Mouse (Mus musculus) cerebellum, adult 9-10 months (tissue): ENCODE measurements around the gene Cldn6.

Source experiments
- DNase-seq: peaks from one replicate; pipeline ENCODE4 v3.0.0; 2022

Cldn6 gene

DNA sequence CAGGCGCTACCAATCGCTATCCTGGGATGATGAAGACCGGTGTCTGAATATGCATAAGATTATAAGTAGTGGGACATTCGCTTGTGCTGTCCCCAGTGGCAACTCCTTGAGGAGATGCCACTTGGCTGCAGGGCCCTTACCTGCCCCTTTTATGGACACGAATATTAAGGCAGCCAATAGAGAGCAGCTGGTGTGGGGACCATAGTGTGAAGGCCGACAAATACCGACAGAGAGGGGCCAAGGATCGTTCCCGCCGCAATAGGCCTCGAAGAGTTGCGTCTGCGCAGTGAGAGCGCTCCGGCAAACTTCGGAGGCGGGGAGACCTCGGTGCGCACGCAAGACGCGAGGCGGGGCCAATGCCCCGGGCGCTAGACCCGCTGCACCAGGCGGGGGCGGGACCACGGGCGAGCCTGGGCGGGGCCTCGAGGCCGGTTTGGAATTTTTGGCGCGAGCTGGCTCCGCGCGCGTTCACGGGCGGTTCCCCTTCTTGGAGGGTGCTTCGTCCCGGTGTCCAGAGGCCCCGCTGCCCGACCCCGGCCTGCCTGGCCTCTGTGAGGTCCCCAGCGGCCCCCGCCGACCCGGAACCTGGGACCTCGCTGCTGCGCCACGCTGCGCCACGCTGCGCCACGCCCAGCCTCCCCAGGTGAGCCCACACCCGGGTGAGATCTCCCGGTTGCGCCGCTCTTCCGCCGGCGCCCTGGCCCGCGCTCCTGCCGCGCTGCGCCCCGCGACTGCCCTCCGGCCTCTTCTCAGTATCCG lies 47.1 kb downstream of the Cldn6 start, which contains the start of gene Pkmyt1:
TSS of gene Pkmyt1 (plus strand) at position 338 of the 759 bp plus-strand sequence.
- DNase-seq = peak; percentile 94

DNA sequence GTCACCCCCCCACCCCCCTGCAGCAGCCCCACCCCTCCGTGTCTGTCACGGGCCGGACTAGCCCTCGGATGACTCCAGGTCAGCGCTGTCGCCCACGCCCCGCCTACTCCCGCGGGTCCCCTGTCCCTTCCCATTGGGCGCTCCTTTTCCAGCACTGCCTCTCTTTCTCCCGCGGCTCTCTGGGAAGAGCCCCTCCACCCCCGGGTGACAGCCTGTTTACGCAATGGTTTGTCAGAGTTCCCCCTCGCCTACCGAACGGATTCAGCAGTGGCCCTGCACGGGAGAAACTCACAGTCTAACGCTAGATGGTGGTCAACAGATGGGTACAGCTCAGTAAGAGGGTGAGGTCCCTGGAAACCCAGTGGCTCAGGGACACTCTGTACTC lies 47.7 kb downstream of the Cldn6 start:
- peak; percentile 78 for DNase-seq

DNA sequence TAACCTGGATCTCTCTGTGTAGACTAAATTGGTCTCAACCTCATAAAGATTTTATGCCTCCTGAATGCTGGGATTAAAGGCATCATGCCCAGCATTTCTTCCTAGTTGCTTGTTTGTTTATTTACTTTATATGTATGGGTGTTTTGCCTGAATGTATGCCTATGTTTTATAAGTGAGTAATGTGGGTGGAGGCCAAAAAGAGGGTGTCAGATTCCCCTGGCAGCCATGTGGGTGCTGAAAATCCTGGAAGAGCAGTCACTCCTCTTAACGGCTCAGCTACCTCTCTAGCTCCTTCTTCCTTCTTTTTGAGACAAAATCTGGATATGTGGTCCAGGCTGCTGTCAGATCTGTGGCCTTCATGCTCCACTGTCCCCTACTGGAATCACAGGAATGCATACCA lies 51.4 kb downstream of the Cldn6 start:
- DNase-seq = no peak
